ENCODE assay signal across 10 mouse cellular contexts in the genomic region with DNA sequence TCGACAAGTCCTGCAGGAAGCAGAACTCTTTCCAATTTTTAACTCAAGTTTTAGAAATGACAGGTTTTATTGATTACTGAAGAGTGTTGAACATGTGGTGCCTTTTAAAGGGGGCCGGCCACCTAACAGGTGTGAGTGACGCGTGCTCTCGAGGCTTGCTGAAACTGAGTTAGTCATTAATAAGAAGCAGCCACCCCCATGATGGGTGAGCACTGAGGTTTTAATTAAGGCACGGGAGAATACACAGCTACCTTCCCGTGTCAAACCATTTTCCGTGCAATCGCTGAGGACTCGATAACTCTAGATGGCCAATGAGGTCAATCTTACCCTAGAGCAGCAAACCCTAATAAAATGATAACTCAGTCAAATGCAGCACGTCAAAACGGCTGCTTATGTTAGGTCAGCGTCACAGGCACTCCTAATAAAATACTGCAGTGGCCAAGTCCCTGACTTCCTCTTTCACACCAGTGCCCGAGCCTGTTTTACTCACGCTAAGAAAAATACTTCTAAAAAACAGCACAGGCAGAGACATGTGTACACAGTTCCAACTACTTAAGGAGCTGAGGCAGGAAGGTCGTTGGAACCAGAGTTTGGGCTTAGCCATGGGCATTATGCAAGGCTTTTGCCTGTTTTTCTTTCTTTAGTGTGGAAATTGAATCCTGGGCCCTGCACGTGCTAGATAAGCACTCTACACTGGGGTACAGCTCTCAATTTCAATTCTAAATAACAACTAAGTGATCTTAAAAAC. TPM values are rescaled to one million over a fixed set of nuclear protein-coding genes. Genes with fewer than 3 reads are reported as not detected.
DNase-seq lines count a peak whose midpoint lies in the region; ATAC-seq and TF ChIP-seq lines count a peak whose summit lies in the region.
"Had no signal": no experiment of that assay in that cellular context is flagged by ENCODE, and none has a peak within 500 bp of the region (broad histone marks: within the 10 kb centered on the region; RNA-seq: fewer than 3 reads in every experiment).

No protein-coding gene starts in this region.

- H3K27me3 ChIP-seq in heart, embryonic 13.5 days (replicated peaks): no peaks in the 10 kb centered on the region
- H3K27me3 ChIP-seq in heart, embryonic 10.5 days (ENCODE audit: insufficient read depth, poor library complexity, severe bottlenecking): no peaks in the 10 kb centered on the region
- no peaks in the 10 kb centered on the region for H3K27me3 ChIP-seq in neural tube, embryonic 13.5 days
- H3K27me3 ChIP-seq in neural tube, embryonic 15.5 days (replicated peaks): no peaks in the 10 kb centered on the region
- no peaks in the 10 kb centered on the region for H3K27me3 ChIP-seq in liver, embryonic 12.5 days (replicated peaks)
- H3K27me3 ChIP-seq in stomach, postnatal 0 days (ENCODE audit: control insufficient read depth, insufficient read depth, low read length): no peaks in the 10 kb centered on the region

- 80% methylated on average over 17 of the region's 17 CpGs for WGBS in heart, embryonic 13.5 days
- WGBS in heart, embryonic 10.5 days: 84% methylated on average over 17 of the region's 17 CpGs
- 86% methylated on average over 17 of the region's 17 CpGs for WGBS in neural tube, embryonic 13.5 days
- WGBS in neural tube, embryonic 15.5 days: 85% methylated on average over 17 of the region's 17 CpGs
- WGBS in liver, embryonic 12.5 days (ENCODE audit: insufficient replicate concordance): 57% methylated on average over 17 of the region's 17 CpGs
- WGBS in stomach, postnatal 0 days: 76% methylated on average over 17 of the region's 17 CpGs

- DNase-seq in heart, embryonic 10.5 days (ENCODE audit: low spot score): no peak
- no peak for DNase-seq in stomach, postnatal 0 days (ENCODE audit: low spot score)
- no peak for DNase-seq in layer of hippocampus, postnatal 25 days (ENCODE audit: extremely low spot score in 1 of 2, low spot score in 1 of 2)
- no peak for DNase-seq in urinary bladder, postnatal 36 days (ENCODE audit: low spot score in 2 of 2)
- DNase-seq: heart, postnatal 36 days had no signal

- peak overlapping the region; percentile 9; the same call in 1 of the 2 replicates for H3K4me3 ChIP-seq in heart, embryonic 13.5 days
- no peak overlapping the region for H3K4me3 ChIP-seq in heart, embryonic 10.5 days
- no peak overlapping the region for H3K4me3 ChIP-seq in neural tube, embryonic 13.5 days
- H3K4me3 ChIP-seq in neural tube, embryonic 15.5 days (replicated peaks): no peak overlapping the region
- H3K4me3 ChIP-seq in liver, embryonic 12.5 days: peak overlapping the region; percentile 99
- H3K4me3 ChIP-seq in stomach, postnatal 0 days (ENCODE audit: low read depth, low read length): no peak overlapping the region

- no peak overlapping the region; the same call in 1 of the 2 replicates for H3K9ac ChIP-seq in heart, embryonic 13.5 days
- H3K9ac ChIP-seq in neural tube, embryonic 13.5 days: 0 out of 2 replicates have a peak overlapping the region, but pooled peaks have one; percentile 23
- no peak overlapping the region for H3K9ac ChIP-seq in neural tube, embryonic 15.5 days (replicated peaks)
- H3K9ac ChIP-seq in liver, embryonic 12.5 days: peak overlapping the region; percentile 97
- no peak overlapping the region for H3K9ac ChIP-seq in stomach, postnatal 0 days (ENCODE audit: low read length)

- H3K36me3 ChIP-seq in heart, embryonic 13.5 days: peaks cover 52% of the 10 kb centered on the region
- H3K36me3 ChIP-seq in heart, embryonic 10.5 days: peaks cover 18% of the 10 kb centered on the region; the same call in 1 of the 2 replicates
- peaks cover 56% of the 10 kb centered on the region for H3K36me3 ChIP-seq in neural tube, embryonic 13.5 days
- H3K36me3 ChIP-seq in neural tube, embryonic 15.5 days: peaks cover 41% of the 10 kb centered on the region
- H3K36me3 ChIP-seq in liver, embryonic 12.5 days: peaks cover 69% of the 10 kb centered on the region
- H3K36me3 ChIP-seq in stomach, postnatal 0 days (ENCODE audit: control insufficient read depth, insufficient read depth, low read length): peaks cover 9% of the 10 kb centered on the region; the same call in 1 of the 2 replicates

- no peak for TF ChIP-seq CTCF in stomach, postnatal 0 days (IDR thresholded peaks at IDR 0.05; ENCODE audit: low read depth)

- H3K27ac ChIP-seq in heart, embryonic 13.5 days (replicated peaks): no peak overlapping the region
- H3K27ac ChIP-seq in heart, embryonic 10.5 days: no peak overlapping the region
- H3K27ac ChIP-seq in neural tube, embryonic 13.5 days (replicated peaks): no peak overlapping the region
- no peak overlapping the region for H3K27ac ChIP-seq in neural tube, embryonic 15.5 days (replicated peaks)
- peak overlapping the region; percentile 91 for H3K27ac ChIP-seq in liver, embryonic 12.5 days
- H3K27ac ChIP-seq in stomach, postnatal 0 days (replicated peaks): no peak overlapping the region

- no peaks in the 10 kb centered on the region for H3K9me3 ChIP-seq in heart, embryonic 13.5 days
- H3K9me3 ChIP-seq in heart, embryonic 10.5 days: no peaks in the 10 kb centered on the region
- H3K9me3 ChIP-seq in neural tube, embryonic 13.5 days: no peaks in the 10 kb centered on the region
- H3K9me3 ChIP-seq in neural tube, embryonic 15.5 days (replicated peaks): no peaks in the 10 kb centered on the region
- H3K9me3 ChIP-seq in liver, embryonic 12.5 days (replicated peaks): no peaks in the 10 kb centered on the region
- H3K9me3 ChIP-seq in stomach, postnatal 0 days (ENCODE audit: control insufficient read depth, low read length): no peaks in the 10 kb centered on the region

- no peak for TF ChIP-seq EP300 in stomach, postnatal 0 days (optimal IDR thresholded peaks at IDR 0.05)

- peak overlapping the region; percentile 91 for H3K4me2 ChIP-seq in heart, embryonic 13.5 days
- H3K4me2 ChIP-seq in neural tube, embryonic 13.5 days: no peak overlapping the region
- H3K4me2 ChIP-seq in neural tube, embryonic 15.5 days: no peak overlapping the region
- peak overlapping the region; percentile 79 for H3K4me2 ChIP-seq in liver, embryonic 12.5 days
- H3K4me2 ChIP-seq in stomach, postnatal 0 days (replicated peaks; ENCODE audit: low read depth): 0 out of 2 replicates have a peak overlapping the region, but pooled peaks have one; percentile 9

- ATAC-seq in heart, embryonic 13.5 days (ENCODE audit: extremely low read depth, insufficient number of reproducible peaks, low FRiP score, low TSS enrichment): no peak
- ATAC-seq in neural tube, embryonic 13.5 days (ENCODE audit: low read depth): no peak
- ATAC-seq in neural tube, embryonic 15.5 days (ENCODE audit: low FRiP score): no peak
- ATAC-seq in liver, embryonic 12.5 days: no peak
- no peak for ATAC-seq in stomach, postnatal 0 days (ENCODE audit: low FRiP score, low TSS enrichment)

- H3K4me1 ChIP-seq in heart, embryonic 13.5 days: peaks cover 19% of the 10 kb centered on the region
- H3K4me1 ChIP-seq in heart, embryonic 10.5 days: peaks cover 15% of the 10 kb centered on the region
- peaks cover 35% of the 10 kb centered on the region for H3K4me1 ChIP-seq in neural tube, embryonic 13.5 days (replicated peaks)
- peaks cover 32% of the 10 kb centered on the region for H3K4me1 ChIP-seq in neural tube, embryonic 15.5 days
- H3K4me1 ChIP-seq in liver, embryonic 12.5 days: peaks cover 68% of the 10 kb centered on the region
- no peaks in the 10 kb centered on the region for H3K4me1 ChIP-seq in stomach, postnatal 0 days (replicated peaks; ENCODE audit: control insufficient read depth, insufficient read depth)

RNA-seq across cellular contexts. Expression of a gene that starts 3.2 kb away (rescaled TPM):
- polyA plus RNA-seq in heart, embryonic 13.5 days (2015; fragmentation: Nextera tagmentation; extraction: Ambion mirVana): 8.5 and 10.0 TPM in 2 replicates
- 8.9 and 9.6 TPM in 2 replicates for polyA plus RNA-seq in heart, embryonic 10.5 days (2016; fragmentation: Nextera tagmentation; extraction: Ambion mirVana)
- 23.8 and 27.4 TPM in 2 replicates for polyA plus RNA-seq in neural tube, embryonic 13.5 days (2015; fragmentation: Nextera tagmentation; extraction: Ambion mirVana)
- polyA plus RNA-seq in neural tube, embryonic 15.5 days (2015; fragmentation: Nextera tagmentation; extraction: Ambion mirVana): 15.2 and 15.3 TPM in 2 replicates
- 35.1 and 39.7 TPM in 2 replicates for polyA plus RNA-seq in liver, embryonic 12.5 days (2016; fragmentation: Nextera tagmentation; extraction: Ambion mirVana)
- polyA plus RNA-seq in stomach, postnatal 0 days (2015; fragmentation: Nextera tagmentation; extraction: Ambion mirVana): 24.4 and 27.3 TPM in 2 replicates
- 10 to 100 TPM; 19.2 to 21.2 TPM for total RNA-seq in layer of hippocampus, postnatal 25 days (2021)

RNA-seq across cellular contexts. Expression of a gene that starts 18.6 kb away (rescaled TPM):
- 72.2 and 81.7 TPM in 2 replicates for polyA plus RNA-seq in heart, embryonic 13.5 days (2015; fragmentation: Nextera tagmentation; extraction: Ambion mirVana)
- 94.8 and 112 TPM in 2 replicates for polyA plus RNA-seq in heart, embryonic 10.5 days (2016; fragmentation: Nextera tagmentation; extraction: Ambion mirVana)
- 101 and 112 TPM in 2 replicates for polyA plus RNA-seq in neural tube, embryonic 13.5 days (2015; fragmentation: Nextera tagmentation; extraction: Ambion mirVana)
- 94.2 and 96.0 TPM in 2 replicates for polyA plus RNA-seq in neural tube, embryonic 15.5 days (2015; fragmentation: Nextera tagmentation; extraction: Ambion mirVana)
- polyA plus RNA-seq in liver, embryonic 12.5 days (2016; fragmentation: Nextera tagmentation; extraction: Ambion mirVana): 82.0 and 85.1 TPM in 2 replicates
- 82.7 and 90.8 TPM in 2 replicates for polyA plus RNA-seq in stomach, postnatal 0 days (2015; fragmentation: Nextera tagmentation; extraction: Ambion mirVana)
- 10 to 100 TPM; 57.8 to 62.2 TPM for total RNA-seq in layer of hippocampus, postnatal 25 days (2021)

RNA-seq across cellular contexts. Expression of a gene that starts 37.8 kb away (rescaled TPM):
- 0.09 TPM in 2 replicates for polyA plus RNA-seq in heart, embryonic 13.5 days (2015; fragmentation: Nextera tagmentation; extraction: Ambion mirVana)
- polyA plus RNA-seq in heart, embryonic 10.5 days (2016; fragmentation: Nextera tagmentation; extraction: Ambion mirVana): 0.23 and 0.58 TPM in 2 replicates
- polyA plus RNA-seq in neural tube, embryonic 13.5 days (2015; fragmentation: Nextera tagmentation; extraction: Ambion mirVana): 0.88 and 1.1 TPM in 2 replicates
- polyA plus RNA-seq in neural tube, embryonic 15.5 days (2015; fragmentation: Nextera tagmentation; extraction: Ambion mirVana): 1.5 and 1.8 TPM in 2 replicates
- polyA plus RNA-seq in liver, embryonic 12.5 days (2016; fragmentation: Nextera tagmentation; extraction: Ambion mirVana): 0.13 TPM in 2 replicates
- 2,145 and 2,418 TPM in 2 replicates for polyA plus RNA-seq in stomach, postnatal 0 days (2015; fragmentation: Nextera tagmentation; extraction: Ambion mirVana)
- 1 to 10 TPM; 1.4 to 1.5 TPM for total RNA-seq in layer of hippocampus, postnatal 25 days (2021)
- total RNA-seq: heart, adult 18-20 months; heart, postnatal 36 days had no signal

Comparison
In these comparisons a context has a peak if more than half of its experiments do, and no peak if none do; other contexts are left out.
1. H3K4me3 ChIP-seq: peak in heart, embryonic 13.5 days (single experiment) and liver, embryonic 12.5 days (single experiment); none in heart, embryonic 10.5 days (single experiment), neural tube, embryonic 13.5 days (single experiment), neural tube, embryonic 15.5 days (single experiment) and stomach, postnatal 0 days (single experiment).
2. H3K9ac ChIP-seq: peak in neural tube, embryonic 13.5 days (single experiment) and liver, embryonic 12.5 days (single experiment); none in heart, embryonic 13.5 days (single experiment), neural tube, embryonic 15.5 days (single experiment) and stomach, postnatal 0 days (single experiment).
3. H3K4me2 ChIP-seq: peak in heart, embryonic 13.5 days (single experiment), liver, embryonic 12.5 days (single experiment) and stomach, postnatal 0 days (single experiment); none in neural tube, embryonic 13.5 days (single experiment) and neural tube, embryonic 15.5 days (single experiment).
4. RNA of a gene that starts 37.8 kb away (polyA plus RNA-seq): 2,145 to 2,418 TPM in stomach, postnatal 0 days; 1.5 to 1.8 TPM in neural tube, embryonic 15.5 days, 0.88 to 1.1 TPM in neural tube, embryonic 13.5 days, 0.23 to 0.58 TPM in heart, embryonic 10.5 days, 0.13 TPM in liver, embryonic 12.5 days and 0.09 TPM in heart, embryonic 13.5 days; every median in the first group is over 100 times any median in the second.